Mouse (Mus musculus) heart, postnatal 25 days (tissue): ENCODE results near the gene Thbs2. TPM values are rescaled to one million over a fixed set of nuclear protein-coding genes. Genes with fewer than 3 reads are reported as not detected.
"Not testable (repeated sequence)": the region's sequence is repeated elsewhere in the genome, so short reads cannot be mapped to it uniquely, and the experiment has no call there.

Experiments
- DNase-seq: peaks from one replicate; pipeline ENCODE4 v3.0.0; 2022; ENCODE audit warnings: low spot score
- intact Hi-C: fragments of 180-260 bp; cut with DNase I; formaldehyde crosslinking; loops from one replicate; pipeline ENCODE4 v1.15.1; 2025
- total RNA-seq, 2 experiments: library from RNA; stranded (reverse); gene quantifications; 2 replicates each; pipeline ENCODE4 v1.2.3; 2021

Thbs2 gene
- total RNA-seq, 2 experiments from 2014 or later: 14.6 to 16.5 TPM

GRCm38 (mm10) chr17:14643996-14644395, 50.0 kb downstream of the Thbs2 start:
- DNase-seq: no peak
- intact Hi-C loops: no loop called here

- intact Hi-C loops: no loop called here
Observed at GRCm38 (mm10) chr17:14640351-14641115, 53.5 kb downstream of the Thbs2 start.

GRCm38 (mm10) chr17:14635546-14636323, 58.3 kb downstream of the Thbs2 start:
- DNase-seq: no peak
- intact Hi-C loops: no loop called here

More at GRCm38 (mm10) chr17:14640351-14641115, 53.5 kb downstream of the Thbs2 start:
- DNase-seq: peak; percentile 46

- intact Hi-C loops: no loop called here
- no peak for DNase-seq
Observed at GRCm38 (mm10) chr17:14628901-14629300, 65.1 kb downstream of the Thbs2 start.

- DNase-seq: no peak
- intact Hi-C loops: no loop called here
Observed at GRCm38 (mm10) chr17:14627828-14628338, 66.2 kb downstream of the Thbs2 start.

- intact Hi-C loops: no loop called here
- no peak for DNase-seq
Observed at GRCm38 (mm10) chr17:14624433-14624832, 69.6 kb downstream of the Thbs2 start.

- intact Hi-C loops, DNase-seq: not testable (repeated sequence)
Observed at GRCm38 (mm10) chr17:14621006-14621405, 73.0 kb downstream of the Thbs2 start.

GRCm38 (mm10) chr17:14620037-14620436, 74.0 kb downstream of the Thbs2 start:
- intact Hi-C loops: no loop called here
- DNase-seq: no peak

- DNase-seq: no peak
- intact Hi-C loops: no loop called here
Observed at GRCm38 (mm10) chr17:14619038-14619437, 75.0 kb downstream of the Thbs2 start.

Other genes starting within 250 kb of the Thbs2 start
- 1 to 10 TPM in 1 of 2 experiments, under 1 TPM in 1; 0.70 to 1.3 TPM for gene Wdr27, start 248.9 kb upstream of the Thbs2 start, total RNA-seq
- gene 1600012H06Rik, start 248.9 kb upstream of the Thbs2 start, total RNA-seq: 10 to 100 TPM; 10.3 to 11.9 TPM